Mouse (Mus musculus) lung, postnatal 36 days (tissue): Measurements from ENCODE around the gene Cyfip2.

Source experiments
- DNase-seq: peaks from one replicate; pipeline ENCODE4 v3.0.0; 2022; ENCODE audit warnings: mixed read lengths

Gene Cyfip2

GRCm38 (mm10) chr11:46177246-46178043, 135.2 kb downstream of the Cyfip2 start:
- DNase-seq, result no peak

GRCm38 (mm10) chr11:46176155-46176554, 136.5 kb downstream of the Cyfip2 start:
- DNase-seq, result no peak

GRCm38 (mm10) chr11:46172128-46172527, 140.5 kb downstream of the Cyfip2 start:
- no peak for DNase-seq

GRCm38 (mm10) chr11:46169908-46170307, 142.8 kb downstream of the Cyfip2 start:
- no peak for DNase-seq

GRCm38 (mm10) chr11:46168506-46168905, 144.2 kb downstream of the Cyfip2 start:
- DNase-seq, result no peak

GRCm38 (mm10) chr11:46165866-46166585, 146.6 kb downstream of the Cyfip2 start, which contains the start of gene Nipal4:
Gene Nipal4, minus strand, starts transcription at chr11:46166508.
- no peak for DNase-seq

- DNase-seq, result no peak
These were observed 155.2 kb downstream of the Cyfip2 start for GRCm38 (mm10) chr11:46157462-46157861.

- DNase-seq, result no peak
These were observed 155.7 kb downstream of the Cyfip2 start for GRCm38 (mm10) chr11:46156945-46157344.

- DNase-seq, result no peak
These were observed 166.0 kb downstream of the Cyfip2 start for GRCm38 (mm10) chr11:46146619-46147018.

GRCm38 (mm10) chr11:46145163-46145875, 167.3 kb downstream of the Cyfip2 start:
- DNase-seq, result no peak
